Mouse (Mus musculus) limb, embryonic 14.5 days (tissue): ENCODE data around the gene Aebp1. TPM values are rescaled to one million over a fixed set of nuclear protein-coding genes. Genes with fewer than 3 reads are reported as not detected.

Source experiments
- ATAC-seq: fragments of 200-750 bp; cut with Nextera tagmentation; 2 replicates; pipeline ENCODE4 v1.8.0; 2017; ENCODE audit warnings: low read depth, moderate number of reproducible peaks, moderate TSS enrichment; ENCODE audit not compliant: low FRiP score
- DNase-seq: peaks from one replicate; pipeline ENCODE4 v3.0.0-alpha.2; 2015; ENCODE audit warnings: low spot score
- H3K27ac ChIP-seq: fragments of 300-500 bp; sonication (generic); replicated peaks from 2 replicates; pipeline ENCODE4 v1.5.1; 2014; ENCODE audit warnings: low read depth, mild to moderate bottlenecking, low read length, moderate library complexity, mixed read lengths
- H3K27me3 ChIP-seq: fragments of 300-500 bp; sonication (generic); 2 replicates; pipeline ENCODE4 v1.6.1; 2014; ENCODE audit warnings: low read length, mixed read lengths; ENCODE audit not compliant: control insufficient read depth, insufficient read depth
- H3K36me3 ChIP-seq: fragments of 300-500 bp; sonication (generic); 2 replicates; pipeline ENCODE4 v1.6.1; 2014; ENCODE audit warnings: mild to moderate bottlenecking, low read length, moderate library complexity, mixed read lengths; ENCODE audit not compliant: control insufficient read depth, insufficient read depth
- H3K4me1 ChIP-seq: fragments of 300-500 bp; sonication (generic); 2 replicates; pipeline ENCODE4 v1.6.1; 2014; ENCODE audit warnings: antibody characterized with exemption, low read length, mixed read lengths; ENCODE audit not compliant: control insufficient read depth, insufficient read depth
- H3K4me2 ChIP-seq: fragments of 300-500 bp; sonication (generic); replicated peaks from 2 replicates; pipeline ENCODE4 v1.6.1; 2014; ENCODE audit warnings: low read depth, mild to moderate bottlenecking, low read length, moderate library complexity; ENCODE audit not compliant: severe bottlenecking
- H3K4me3 ChIP-seq: fragments of 300-500 bp; sonication (generic); replicated peaks from 2 replicates; pipeline ENCODE4 v1.5.1; 2014; ENCODE audit warnings: low read length
- H3K9ac ChIP-seq: fragments of 300-500 bp; sonication (generic); 2 replicates; pipeline ENCODE4 v1.6.1; 2014; ENCODE audit warnings: mild to moderate bottlenecking, low read depth, low read length, moderate library complexity; ENCODE audit not compliant: severe bottlenecking
- H3K9me3 ChIP-seq: fragments of 300-500 bp; sonication (generic); 2 replicates; pipeline ENCODE4 v1.6.1; 2016; ENCODE audit warnings: low read length; ENCODE audit not compliant: control insufficient read depth
- POLR2A ChIP-seq: fragments of 200-500 bp; IDR thresholded peaks from 2 replicates; pipeline ENCODE4 v1.8.0; 2012; ENCODE audit warnings: inconsistent platforms, mild to moderate bottlenecking, moderate library complexity, borderline replicate concordance; ENCODE audit not compliant: insufficient read depth, insufficient read length; ENCODE audit errors: extremely low read depth
- WGBS: fragments of 180-500 bp; shearing (Covaris S2); extraction: QIAGEN DNeasy Blood & Tissue Kit; methylation state at CpG from one replicate; pipeline ENCODE4 v1.1.7; 2014; 5-methylcytosine and 5-hydroxymethylcytosine counted together
- polyA plus RNA-seq, 2 experiments: library from polyadenylated mRNA; depleted of rRNA in 1 of 2; stranded (reverse) in 1 of 2; unstranded in 1 of 2; fragments of >200 nt; fragmentation: Nextera tagmentation in 1 of 2; extraction: Ambion mirVana in 1 of 2; gene quantifications; 2 replicates each; pipeline versions ENCODE4 v1.2.1 to v1.2.3; 2012 to 2014

Aebp1 gene
- polyA plus RNA-seq, 2 experiments: 51.7 to 60.6 TPM

- TF ChIP-seq POLR2A: no peak; the same call in 1 of the 2 replicates
- no peaks in the 10 kb centered on the region for H3K9me3 ChIP-seq
- H3K4me2 ChIP-seq: peak within 1 kb of the TSS; percentile 90
- H3K9ac ChIP-seq: peak within 1 kb of the TSS; percentile 76
- H3K27me3 ChIP-seq: no peaks in the 10 kb centered on the region
- H3K4me1 ChIP-seq: peaks cover 5% of the 10 kb centered on the region; the same call in 1 of the 2 replicates
- peak within 1 kb of the TSS; percentile 65 for H3K4me3 ChIP-seq
- WGBS: under 1% methylated on average over 61 of the region's 63 CpGs
- H3K27ac ChIP-seq: peak within 1 kb of the TSS; percentile 58
- ATAC-seq (peak; percentile 95), DNase-seq (peak; percentile 97)
- peaks cover 16% of the 10 kb centered on the region for H3K36me3 ChIP-seq
Observed at GRCm38 (mm10) chr11:5837251-5838246, 24.2 kb upstream of the Aebp1 start, which contains the start of gene Polm. Gene Polm (minus strand): TSS chr11:5838016.

GRCm38 (mm10) chr11:5840346-5840745, 21.4 kb upstream of the Aebp1 start:
- ATAC-seq: no peak
- WGBS: 70% methylated on average over 6 of the region's 7 CpGs
- Histone ChIP-seq H3K4me2 (no peak overlapping the region), H3K27ac (0 out of 2 replicates have a peak overlapping the region, but pooled peaks have one; percentile 33), H3K4me1 (peaks cover 5% of the 10 kb centered on the region; the same call in 1 of the 2 replicates), H3K4me3 (no peak overlapping the region), H3K9me3 (no peaks in the 10 kb centered on the region), H3K9ac (no peak overlapping the region), H3K36me3 (no peaks in the 10 kb centered on the region), H3K27me3 (no peaks in the 10 kb centered on the region)
- no peak for TF ChIP-seq POLR2A
- no peak for DNase-seq

- Histone ChIP-seq H3K27ac (no peak overlapping the region), H3K4me1 (peaks cover 5% of the 10 kb centered on the region; the same call in 1 of the 2 replicates), H3K27me3 (no peaks in the 10 kb centered on the region), H3K4me3 (no peak overlapping the region), H3K9me3 (no peaks in the 10 kb centered on the region), H3K36me3 (no peaks in the 10 kb centered on the region), H3K4me2 (no peak overlapping the region), H3K9ac (no peak overlapping the region)
- TF ChIP-seq POLR2A: no peak
- WGBS: 92% methylated on average over 2 of the region's 2 CpGs
- no peak for ATAC-seq
- no peak for DNase-seq
Observed at GRCm38 (mm10) chr11:5841751-5842150, 20.0 kb upstream of the Aebp1 start.

GRCm38 (mm10) chr11:5843131-5843530, 18.6 kb upstream of the Aebp1 start:
- Histone ChIP-seq H3K36me3 (no peaks in the 10 kb centered on the region), H3K9me3 (no peaks in the 10 kb centered on the region), H3K9ac (no peak overlapping the region), H3K4me1 (0 out of 2 replicates have a peak, but pooled peaks cover 5% of the 10 kb centered on the region), H3K4me2 (no peak overlapping the region), H3K27me3 (no peaks in the 10 kb centered on the region), H3K27ac (no peak overlapping the region), H3K4me3 (no peak overlapping the region)
- WGBS: 82% methylated on average over 3 of the region's 3 CpGs
- no peak for ATAC-seq
- DNase-seq: no peak
- no peak for TF ChIP-seq POLR2A

GRCm38 (mm10) chr11:5846639-5847345, 15.0 kb upstream of the Aebp1 start:
- no peak overlapping the region for H3K4me3 ChIP-seq
- H3K4me2 ChIP-seq: no peak overlapping the region
- H3K4me1 ChIP-seq: peaks cover 12% of the 10 kb centered on the region
- 65% methylated on average over 7 of the region's 7 CpGs for WGBS
- no peaks in the 10 kb centered on the region for H3K36me3 ChIP-seq
- ATAC-seq (no peak), DNase-seq (no peak)
- H3K27me3 ChIP-seq: no peaks in the 10 kb centered on the region
- H3K9ac ChIP-seq: no peak overlapping the region
- no peak overlapping the region for H3K27ac ChIP-seq
- H3K9me3 ChIP-seq: no peaks in the 10 kb centered on the region
- TF ChIP-seq POLR2A: no peak
